In the genomic region with DNA sequence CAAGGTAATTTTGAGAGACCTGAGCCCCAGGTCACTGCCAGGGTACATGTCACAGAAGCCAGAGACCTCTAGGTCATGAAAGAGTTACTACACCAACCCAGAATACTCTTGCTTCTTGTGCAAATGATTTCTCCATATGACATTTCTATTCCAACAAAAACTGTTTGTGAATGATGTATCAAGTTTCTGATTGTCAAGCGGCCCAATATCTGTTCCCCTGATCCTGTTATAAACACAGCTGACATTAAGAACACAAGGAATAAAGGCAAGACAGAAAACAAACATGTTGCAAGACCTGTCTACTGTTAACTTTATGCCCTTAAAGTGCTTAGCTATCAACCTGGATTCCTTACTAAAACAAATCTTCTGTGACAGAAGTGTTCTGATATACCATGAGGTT, we compare ENCODE assay signal across 22 mouse cellular contexts. TPM values are rescaled to one million over a fixed set of nuclear protein-coding genes. Genes with fewer than 3 reads are reported as not detected.
DNase-seq lines count a peak whose midpoint lies in the region; ATAC-seq and TF ChIP-seq lines count a peak whose summit lies in the region.
"Had no signal": no experiment of that assay in that cellular context is flagged by ENCODE, and none has a peak within 500 bp of the region (broad histone marks: within the 10 kb centered on the region; RNA-seq: fewer than 3 reads in every experiment).

No protein-coding gene starts in this region.

- DNase-seq in gastrocnemius, adult 2 months: no peak
- no peak for DNase-seq in gastrocnemius, postnatal 25 days
- DNase-seq in lung, postnatal 0 days (ENCODE audit: low spot score): peak; percentile 53
- no peak for DNase-seq in lung, postnatal 25 days (ENCODE audit: low spot score)
- DNase-seq in adipocyte (ENCODE audit: low spot score): peak; percentile 66
- DNase-seq in cerebellum, adult 11-12 months: no peak
- DNase-seq: adrenal gland, adult 2 months; adrenal gland, adult 8-10 months; adrenal gland, postnatal 10 days; adrenal gland, postnatal 14 days; adrenal gland, postnatal 25 days; adrenal gland, postnatal 36 days; B cell, adult 2 months; cerebellum, adult 11 months; cerebellum, adult 18-20 months; cerebellum, adult 2 months; cerebellum, adult 8-10 months had no signal

- H3K27me3 ChIP-seq in lung, postnatal 0 days (replicated peaks; ENCODE audit: insufficient read depth, low read length): no peaks in the 10 kb centered on the region
- H3K27me3 ChIP-seq: CH12.LX, Patski had no signal

- H3K27ac ChIP-seq in gastrocnemius, adult 2 months: peak overlapping the region; percentile 24; the same call in 1 of the 2 replicates
- H3K27ac ChIP-seq in lung, postnatal 0 days (ENCODE audit: low read length): no peak overlapping the region

- no peak for ATAC-seq in lung, postnatal 0 days
- ATAC-seq: activated CD4-positive, CD25-positive, alpha-beta regulatory T cell, adult 4 months; CD4-positive, CD25-positive, alpha-beta regulatory T cell, adult 4 months; Patski had no signal

- H3K9ac ChIP-seq in lung, postnatal 0 days (replicated peaks; ENCODE audit: low read depth): no peak overlapping the region

- intact Hi-C loops in gastrocnemius, adult 2 months (cut with DNase I): no loop called here

- H3K36me3 ChIP-seq in lung, postnatal 0 days (ENCODE audit: insufficient read depth, low read length): no peaks in the 10 kb centered on the region
- H3K36me3 ChIP-seq: G1E had no signal

- H3K4me1 ChIP-seq in lung, postnatal 0 days (ENCODE audit: insufficient read depth, low read depth, low read length): no peaks in the 10 kb centered on the region

- no peak overlapping the region for H3K4me2 ChIP-seq in lung, postnatal 0 days (replicated peaks; ENCODE audit: low read depth, low read length)

- no peak overlapping the region for H3K4me3 ChIP-seq in gastrocnemius, adult 2 months
- no peak overlapping the region for H3K4me3 ChIP-seq in lung, postnatal 0 days (ENCODE audit: low read depth, low read length)

- no peak for TF ChIP-seq EP300 in lung, postnatal 0 days (IDR thresholded peaks at IDR 0.05)

- H3K9me3 ChIP-seq in lung, postnatal 0 days (ENCODE audit: low read length): no peaks in the 10 kb centered on the region
- H3K9me3 ChIP-seq: G1E had no signal

- TF ChIP-seq CTCF in gastrocnemius, adult 2 months (IDR thresholded peaks at IDR 0.05): no peak
- no peak for TF ChIP-seq CTCF in lung, postnatal 0 days (IDR thresholded peaks at IDR 0.05)

- 37% methylated on average over 1 of the region's 1 CpGs for WGBS in lung, postnatal 0 days

RNA-seq across cellular contexts. Expression of gene Rrp1b, which starts 37.5 kb away (rescaled TPM):
- total RNA-seq in gastrocnemius, adult 2 months (2021): 1 to 10 TPM; 7.0 to 9.3 TPM
- 1 to 10 TPM; 6.9 to 8.2 TPM for total RNA-seq in gastrocnemius, postnatal 25 days (2021)
- polyA plus RNA-seq in lung, postnatal 0 days (2015; fragmentation: Nextera tagmentation; extraction: Ambion mirVana): 24.6 and 26.3 TPM in 2 replicates

RNA-seq across cellular contexts. Expression of gene Hsf2bp, which starts 37.8 kb away (rescaled TPM):
- 1 to 10 TPM in 1 of 2 experiments, under 1 TPM in 1; 0.46 to 1.5 TPM for total RNA-seq in gastrocnemius, adult 2 months (2021)
- total RNA-seq in gastrocnemius, postnatal 25 days (2021): under 1 TPM; 0.92 to 0.99 TPM
- polyA plus RNA-seq in lung, postnatal 0 days (2015; fragmentation: Nextera tagmentation; extraction: Ambion mirVana): 0.30 and 0.58 TPM in 2 replicates
- total RNA-seq: G1E had no signal
- polyA plus RNA-seq: adrenal gland, adult 2 months; G1E had no signal

Comparison
In these comparisons a context has a peak if more than half of its experiments do, and no peak if none do; other contexts are left out.
1. DNase-seq: peak in lung, postnatal 0 days (single experiment) and adipocyte (single experiment); none in gastrocnemius, adult 2 months (single experiment), gastrocnemius, postnatal 25 days (single experiment), lung, postnatal 25 days (single experiment) and cerebellum, adult 11-12 months (single experiment).